Mouse (Mus musculus) heart, adult 8-10 months (tissue): ENCODE results near the gene Pdzd3. TPM values are rescaled to one million over a fixed set of nuclear protein-coding genes. Genes with fewer than 3 reads are reported as not detected.
A peak's percentile ranks its signal among the peaks of the same experiment; 100 is the strongest.
"Not testable (repeated sequence)": the region's sequence is repeated elsewhere in the genome, so short reads cannot be mapped to it uniquely, and the experiment has no call there.

Experiments
- DNase-seq: peaks from one replicate; pipeline ENCODE4 v3.0.0; 2022; ENCODE audit warnings: low spot score
- total RNA-seq, 4 experiments: library from RNA; stranded (reverse); gene quantifications; 2 replicates each; pipeline ENCODE4 v1.2.4; 2022

Gene Pdzd3
- total RNA-seq: 1 to 10 TPM; 3.6 to 7.1 (median 6.0) TPM

DNA sequence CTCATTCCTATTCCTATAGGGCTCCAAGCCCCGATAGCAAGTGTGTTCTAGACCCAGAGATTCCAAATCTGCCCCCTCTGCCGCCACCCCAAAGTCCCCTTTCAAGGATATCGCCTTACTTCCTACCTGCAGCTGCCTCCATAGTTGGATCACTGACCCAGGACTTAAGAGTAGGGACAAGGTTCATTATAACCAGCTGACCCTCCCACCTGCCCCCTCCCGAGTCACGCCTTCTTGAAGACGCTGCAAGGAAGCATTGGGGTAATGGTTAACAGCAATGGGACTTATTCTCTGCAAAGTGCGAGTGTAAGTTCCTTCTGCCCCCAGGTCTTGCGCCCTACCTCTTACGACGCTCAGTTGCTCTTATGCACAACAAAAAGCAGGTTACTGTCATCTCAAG lies at the start of gene Pdzd3:
Gene Pdzd3, minus strand, starts transcription at position 158 of the 400 bp plus-strand sequence.
- DNase-seq: no peak

- not testable (repeated sequence) for DNase-seq
These were observed 48.7 kb upstream of the Pdzd3 start for GRCm38 (mm10) chr9:44300001-44300400.

- DNase-seq: peak; percentile 33
These were observed 41.2 kb upstream of the Pdzd3 start for GRCm38 (mm10) chr9:44292490-44292889.

GRCm38 (mm10) chr9:44288959-44289291 lies 37.7 kb upstream of the Pdzd3 start:
- no peak for DNase-seq

GRCm38 (mm10) chr9:44288076-44288958 lies 37.0 kb upstream of the Pdzd3 start, which contains the start of gene Abcg4:
Gene Abcg4 (minus strand): TSS chr9:44288615.
- DNase-seq: no peak

GRCm38 (mm10) chr9:44287401-44288075 lies 36.3 kb upstream of the Pdzd3 start:
- no peak for DNase-seq

- no peak for DNase-seq
These were observed 35.7 kb upstream of the Pdzd3 start for GRCm38 (mm10) chr9:44287003-44287400.

- no peak for DNase-seq
These were observed 35.1 kb upstream of the Pdzd3 start for GRCm38 (mm10) chr9:44286256-44286850.

DNA sequence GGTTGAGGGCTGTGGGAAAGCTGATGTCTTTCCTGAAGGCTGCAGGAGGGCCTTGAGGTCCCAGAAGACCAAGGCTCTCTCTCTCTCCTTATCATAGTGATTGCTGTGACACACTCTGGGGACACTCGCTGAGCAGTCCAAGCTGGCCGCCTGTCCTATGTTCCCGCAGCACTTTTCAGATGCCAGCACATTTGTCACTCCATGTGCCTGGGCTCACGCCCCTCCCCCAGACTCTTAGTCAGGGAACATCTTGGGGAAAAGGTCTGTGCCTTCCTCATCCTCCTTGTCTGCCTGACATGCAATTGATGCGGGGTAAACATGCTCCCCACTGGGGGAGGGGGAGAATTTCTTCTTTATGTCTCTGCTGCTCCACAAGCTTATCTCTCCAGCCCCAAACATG lies 31.9 kb upstream of the Pdzd3 start:
- no peak for DNase-seq

- DNase-seq: no peak
These were observed 18.7 kb upstream of the Pdzd3 start for GRCm38 (mm10) chr9:44269973-44270372.

GRCm38 (mm10) chr9:44269077-44269476 lies 17.8 kb upstream of the Pdzd3 start:
- peak; percentile 24 for DNase-seq

DNA sequence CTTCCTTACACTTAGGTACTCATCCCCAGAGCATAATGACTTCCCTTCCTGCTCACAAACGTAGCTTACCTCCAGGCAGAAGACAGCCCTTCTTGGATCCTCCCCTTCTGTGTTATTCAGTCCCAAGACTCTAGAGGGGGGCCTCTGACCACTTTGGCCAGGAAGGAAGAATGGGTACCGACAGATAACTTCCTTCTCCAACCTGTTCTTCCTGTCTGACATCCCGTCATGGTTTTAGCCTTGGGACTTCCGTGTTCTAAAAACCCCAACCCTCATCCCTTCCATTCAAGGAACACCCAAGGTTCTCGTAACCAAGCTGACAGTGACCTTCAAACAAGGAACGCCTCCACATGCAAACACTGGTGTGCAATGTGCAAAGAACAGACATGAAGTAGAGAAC lies 17.2 kb upstream of the Pdzd3 start, which contains the start of gene Nlrx1:
Gene Nlrx1, minus strand, starts transcription at position 168 of the 400 bp plus-strand sequence.
- peak; percentile 14 for DNase-seq

DNA sequence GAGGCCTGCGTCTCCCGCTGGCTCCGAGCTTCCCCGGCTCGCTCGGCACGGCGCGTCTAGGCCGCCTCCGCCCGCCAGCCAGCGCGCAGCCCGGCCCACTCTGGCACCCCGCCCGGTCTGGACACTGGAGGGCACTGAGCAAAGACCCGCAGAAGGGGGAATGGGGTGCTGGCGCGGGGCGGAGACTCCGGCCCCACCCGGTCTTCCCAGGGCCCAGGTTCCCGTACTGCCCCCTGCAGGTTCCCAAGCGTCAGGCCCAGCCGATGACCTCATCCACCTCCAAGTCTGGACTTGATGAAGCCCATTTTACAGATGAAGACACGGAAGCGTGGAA lies 16.7 kb upstream of the Pdzd3 start:
- DNase-seq: peak; percentile 85

GRCm38 (mm10) chr9:44267319-44268026 lies 16.2 kb upstream of the Pdzd3 start:
- no peak for DNase-seq

- DNase-seq: no peak
These were observed 15.4 kb upstream of the Pdzd3 start for GRCm38 (mm10) chr9:44266478-44267226.

- DNase-seq: no peak
These were observed 10.1 kb upstream of the Pdzd3 start for GRCm38 (mm10) chr9:44261388-44261787.

- DNase-seq: no peak
These were observed 7.7 kb upstream of the Pdzd3 start for GRCm38 (mm10) chr9:44259014-44259413.

GRCm38 (mm10) chr9:44256213-44256612 lies 4.9 kb upstream of the Pdzd3 start:
- no peak for DNase-seq

GRCm38 (mm10) chr9:44255136-44255521 lies 3.9 kb upstream of the Pdzd3 start:
- DNase-seq: no peak

DNA sequence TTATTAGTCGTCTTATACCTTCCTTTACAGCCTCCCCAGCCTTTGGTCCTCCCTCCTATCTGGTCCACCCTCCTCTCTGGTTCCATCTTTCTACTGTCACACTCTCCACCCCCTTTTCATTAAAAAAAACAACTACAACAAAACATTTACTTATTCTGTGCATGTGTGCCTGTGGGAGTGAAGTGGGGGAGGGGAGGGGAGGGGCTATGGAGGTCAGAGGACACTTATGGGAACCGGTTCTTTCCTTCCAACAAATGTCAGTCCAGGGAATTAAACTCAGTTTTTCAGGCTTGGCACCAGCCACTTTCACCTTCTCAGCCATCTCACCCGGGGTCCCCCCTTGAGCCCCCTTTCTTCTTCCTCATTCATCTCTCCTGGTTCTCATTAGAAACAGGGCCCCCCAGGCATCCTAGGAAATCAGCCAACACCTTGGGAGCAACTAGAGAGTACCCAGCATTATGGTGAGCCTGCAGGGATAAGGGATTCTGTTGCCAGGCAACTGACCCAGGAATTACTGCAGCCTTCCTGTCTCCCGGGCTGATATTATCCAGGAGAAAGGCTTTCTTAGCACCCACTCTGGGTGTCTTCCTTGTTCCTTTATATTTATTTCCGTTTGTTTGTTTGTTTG lies 3.4 kb upstream of the Pdzd3 start:
- no peak for DNase-seq

- no peak for DNase-seq
These were observed 2.2 kb upstream of the Pdzd3 start for GRCm38 (mm10) chr9:44253441-44253840.
